Mouse (Mus musculus) forebrain, embryonic 10.5 days (tissue): ENCODE measurements around the gene Ddr1. TPM values are rescaled to one million over a fixed set of nuclear protein-coding genes. Genes with fewer than 3 reads are reported as not detected.

Experiments used
- DNase-seq: peaks from one replicate; pipeline ENCODE4 v3.0.0-alpha.2; 2017; ENCODE audit warnings: low spot score; ENCODE audit errors: extremely low spot score
- H3K27ac ChIP-seq: fragments of 300-500 bp; sonication (generic); 2 replicates; pipeline ENCODE4 v1.5.1; 2016; ENCODE audit warnings: mild to moderate bottlenecking
- H3K27me3 ChIP-seq: fragments of 300-500 bp; sonication (generic); 2 replicates; pipeline ENCODE4 v1.6.1; 2016; ENCODE audit warnings: mild to moderate bottlenecking; ENCODE audit not compliant: poor library complexity, severe bottlenecking
- H3K36me3 ChIP-seq: fragments of 300-500 bp; sonication (generic); replicated peaks from 2 replicates; pipeline ENCODE4 v1.6.1; 2016; ENCODE audit warnings: mild to moderate bottlenecking, moderate library complexity
- H3K4me1 ChIP-seq: fragments of 300-500 bp; sonication (generic); 2 replicates; pipeline ENCODE4 v1.6.1; 2016
- H3K4me3 ChIP-seq: fragments of 300-500 bp; sonication (generic); 2 replicates; pipeline ENCODE4 v1.5.1; 2016; ENCODE audit warnings: mild to moderate bottlenecking, moderate library complexity
- H3K9me3 ChIP-seq: fragments of 300-500 bp; sonication (generic); 2 replicates; pipeline ENCODE4 v1.6.1; 2016; ENCODE audit warnings: mild to moderate bottlenecking, moderate library complexity
- WGBS: fragments of 180-500 bp; shearing (Covaris S2); methylation state at CpG from one replicate; pipeline ENCODE4 v1.1.7; 2016; 5-methylcytosine and 5-hydroxymethylcytosine counted together
- polyA plus RNA-seq: library from polyadenylated mRNA; unstranded; fragments of >200 nt; fragmentation: Nextera tagmentation; extraction: Ambion mirVana; gene quantifications from 2 replicates; pipeline ENCODE4 v1.2.1, GENCODE M21; 2016

Ddr1 gene
- polyA plus RNA-seq, 1 experiment from 2014 or later = 112 TPM

- Histone ChIP-seq H3K36me3 (no peaks in the 10 kb centered on the region), H3K4me1 (peaks cover 11% of the 10 kb centered on the region), H3K27ac (no peak overlapping the region), H3K9me3 (no peaks in the 10 kb centered on the region), H3K27me3 (peaks cover 11% of the 10 kb centered on the region), H3K4me3 (peak overlapping the region; percentile 25)
- DNase-seq = peak; percentile 29
- WGBS = 32% methylated on average over 14 of the region's 14 CpGs
These were observed 65.8 kb downstream of the Ddr1 start for GRCm38 (mm10) chr17:35638475-35639190.

- Histone ChIP-seq H3K27ac (no peak overlapping the region), H3K4me1 (peaks cover 11% of the 10 kb centered on the region), H3K36me3 (no peaks in the 10 kb centered on the region), H3K9me3 (no peaks in the 10 kb centered on the region), H3K27me3 (peaks cover 11% of the 10 kb centered on the region; the same call in 1 of the 2 replicates), H3K4me3 (peak overlapping the region; percentile 51; the same call in 1 of the 2 replicates)
- DNase-seq = no peak
- 37% methylated on average over 5 of the region's 5 CpGs for WGBS
These were observed 68.1 kb downstream of the Ddr1 start for GRCm38 (mm10) chr17:35636363-35636762.

GRCm38 (mm10) chr17:35635699-35636111, 68.7 kb downstream of the Ddr1 start:
- Histone ChIP-seq H3K36me3 (no peaks in the 10 kb centered on the region), H3K4me3 (peak overlapping the region; percentile 51), H3K9me3 (no peaks in the 10 kb centered on the region), H3K27me3 (peaks cover 11% of the 10 kb centered on the region; the same call in 1 of the 2 replicates), H3K27ac (peak overlapping the region; percentile 60), H3K4me1 (peaks cover 11% of the 10 kb centered on the region)
- peak; percentile 74 for DNase-seq
- WGBS = 4% methylated on average over 15 of the region's 15 CpGs

- Histone ChIP-seq H3K36me3 (no peaks in the 10 kb centered on the region), H3K4me1 (peaks cover 11% of the 10 kb centered on the region), H3K27ac (no peak overlapping the region), H3K27me3 (peaks cover 11% of the 10 kb centered on the region; the same call in 1 of the 2 replicates), H3K9me3 (no peaks in the 10 kb centered on the region), H3K4me3 (no peak overlapping the region)
- 79% methylated on average over 3 of the region's 3 CpGs for WGBS
- no peak for DNase-seq
These were observed 69.2 kb downstream of the Ddr1 start for GRCm38 (mm10) chr17:35635202-35635601.

GRCm38 (mm10) chr17:35633992-35634391, 70.4 kb downstream of the Ddr1 start:
- H3K27ac ChIP-seq = no peak overlapping the region
- peak; percentile 33 for DNase-seq
- peaks cover 11% of the 10 kb centered on the region for H3K4me1 ChIP-seq
- WGBS = 14% methylated on average over 1 of the region's 1 CpGs
- H3K9me3 ChIP-seq = no peaks in the 10 kb centered on the region
- no peaks in the 10 kb centered on the region for H3K36me3 ChIP-seq
- H3K4me3 ChIP-seq = no peak overlapping the region
- peaks cover 11% of the 10 kb centered on the region; the same call in 1 of the 2 replicates for H3K27me3 ChIP-seq

Other genes with a start within 250 kb of the Ddr1 start
- 0.36 and 0.37 TPM in 2 replicates for gene H2-Q10, start 234.5 kb downstream of the Ddr1 start, polyA plus RNA-seq
- 0.12 TPM in 1 of 2 replicates, not detected in the other for gene Pou5f1, start 198.6 kb downstream of the Ddr1 start, polyA plus RNA-seq
- gene Tcf19, start 187.8 kb downstream of the Ddr1 start, polyA plus RNA-seq = 52.2 and 57.1 TPM in 2 replicates
- 21.6 and 26.1 TPM in 2 replicates for gene Cchcr1, start 187.5 kb downstream of the Ddr1 start, polyA plus RNA-seq
- gene Psors1c2, start 171.4 kb downstream of the Ddr1 start, polyA plus RNA-seq = 2.2 and 2.6 TPM in 2 replicates
- not detected in 2 replicates for gene Cdsn, start 152.5 kb downstream of the Ddr1 start, polyA plus RNA-seq
- gene 2300002M23Rik, start 137.2 kb downstream of the Ddr1 start, polyA plus RNA-seq = not detected in 2 replicates
- not detected in 2 replicates for gene Sfta2, start 103.1 kb downstream of the Ddr1 start, polyA plus RNA-seq
- gene Gm9573, start 78.0 kb downstream of the Ddr1 start, polyA plus RNA-seq = not detected in 2 replicates
- gene Mucl3, start 60.9 kb downstream of the Ddr1 start, polyA plus RNA-seq = 0.12 and 0.14 TPM in 2 replicates
- 19.3 and 20.2 TPM in 2 replicates for gene Vars2, start 37.0 kb downstream of the Ddr1 start, polyA plus RNA-seq
- 59.3 and 62.3 TPM in 2 replicates for gene Gtf2h4, start 30.9 kb downstream of the Ddr1 start, polyA plus RNA-seq
- 4.6 and 5.3 TPM in 2 replicates for gene Ier3, start 117.1 kb upstream of the Ddr1 start, polyA plus RNA-seq
- gene Flot1, start 118.6 kb upstream of the Ddr1 start, polyA plus RNA-seq = 49.7 and 51.6 TPM in 2 replicates
- gene Tubb5, start 133.7 kb upstream of the Ddr1 start, polyA plus RNA-seq = 1,607 and 1,608 TPM in 2 replicates
- gene Mdc1, start 136.9 kb upstream of the Ddr1 start, polyA plus RNA-seq = 26.9 and 29.3 TPM in 2 replicates
- gene Nrm, start 156.7 kb upstream of the Ddr1 start, polyA plus RNA-seq = 81.9 and 84.0 TPM in 2 replicates
- 21.3 and 21.6 TPM in 2 replicates for gene Ppp1r18, start 161.0 kb upstream of the Ddr1 start, polyA plus RNA-seq
- 59.6 and 60.3 TPM in 2 replicates for gene Dhx16, start 175.2 kb upstream of the Ddr1 start, polyA plus RNA-seq
- 29.8 and 32.4 TPM in 2 replicates for gene 2310061I04Rik, start 192.8 kb upstream of the Ddr1 start, polyA plus RNA-seq
- 102 and 105 TPM in 2 replicates for gene Atat1, start 205.5 kb upstream of the Ddr1 start, polyA plus RNA-seq
- 98.2 and 107 TPM in 2 replicates for gene Mrps18b, start 211.8 kb upstream of the Ddr1 start, polyA plus RNA-seq
- gene Ppp1r10, start 211.8 kb upstream of the Ddr1 start, polyA plus RNA-seq = 60.5 and 61.5 TPM in 2 replicates